In genomic region chr13:60522719-60523450, GRCm38 (mm10) we compare ENCODE assay signal across 13 mouse cellular contexts.
DNase-seq lines count a peak whose midpoint lies in the region; ATAC-seq and TF ChIP-seq lines count a peak whose summit lies in the region.
"Had no signal": no experiment of that assay in that cellular context is flagged by ENCODE, and none has a peak within 500 bp of the region (broad histone marks: within the 10 kb centered on the region; RNA-seq: fewer than 3 reads in every experiment).

No protein-coding gene starts in this region.

- no peak for TF ChIP-seq POLR2A in cerebellum, adult 2 months (IDR thresholded peaks at IDR 0.05; ENCODE audit: borderline replicate concordance, insufficient read depth, low read length)

- H3K27me3 ChIP-seq in cerebellum, adult 2 months (ENCODE audit: control insufficient read depth, insufficient read depth, low read length), result no peaks in the 10 kb centered on the region
- no peaks in the 10 kb centered on the region; the same call in 1 of the 2 replicates for H3K27me3 ChIP-seq in neural tube, embryonic 15.5 days (replicated peaks)
- H3K27me3 ChIP-seq: hindbrain, embryonic 13.5 days had no signal

- intact Hi-C loops in left cerebral cortex, adult 2 months (cut with DNase I), result loop anchor here (2.0 kb wide), 1 partner anchor 34 kb away; no protein-coding TSS in a partner anchor

- no peak overlapping the region for H3K4me3 ChIP-seq in cerebellum, adult 2 months (replicated peaks; ENCODE audit: insufficient read depth, low read depth, low read length)
- no peak overlapping the region for H3K4me3 ChIP-seq in neural tube, embryonic 15.5 days (replicated peaks)
- no peak overlapping the region for H3K4me3 ChIP-seq in left cerebral cortex, adult 2 months
- H3K4me3 ChIP-seq: hindbrain, embryonic 13.5 days; liver, embryonic 15.5 days had no signal

- peak; percentile 26 to 46 for DNase-seq in cerebellum, postnatal 10 days
- no peak for DNase-seq in cerebellum, adult 2 months
- DNase-seq in neural tube, embryonic 10.5 days (ENCODE audit: extremely low spot score, low spot score), result no peak
- DNase-seq in left cerebral cortex, adult 2 months (ENCODE audit: extremely low spot score in 1 of 2, low spot score in 2 of 2), result peak in 1 of 2 experiments; percentile 46
- no peak for DNase-seq in adrenal gland, adult 8-10 months
- no peak for DNase-seq in adrenal gland, postnatal 10 days
- DNase-seq: cerebellum, adult 8-10 months; kidney, postnatal 25 days had no signal

- H3K4me1 ChIP-seq in cerebellum, adult 2 months (ENCODE audit: control insufficient read depth, insufficient read depth, low read length), result peaks cover 3% of the 10 kb centered on the region; the same call in 1 of the 2 replicates
- H3K4me1 ChIP-seq in neural tube, embryonic 15.5 days, result no peaks in the 10 kb centered on the region
- H3K4me1 ChIP-seq: hindbrain, embryonic 13.5 days; liver, embryonic 15.5 days had no signal

- H3K9ac ChIP-seq in neural tube, embryonic 15.5 days (replicated peaks), result no peak overlapping the region
- H3K9ac ChIP-seq: hindbrain, embryonic 13.5 days; liver, embryonic 15.5 days had no signal

- H3K36me3 ChIP-seq in neural tube, embryonic 15.5 days, result no peaks in the 10 kb centered on the region
- H3K36me3 ChIP-seq: G1E; hindbrain, embryonic 13.5 days; liver, embryonic 15.5 days had no signal

- no peak for TF ChIP-seq CTCF in cerebellum, adult 2 months (IDR thresholded peaks at IDR 0.05; ENCODE audit: borderline replicate concordance, insufficient read depth, low read depth, low read length)
- no peak for TF ChIP-seq CTCF in left cerebral cortex, adult 2 months (IDR thresholded peaks at IDR 0.05)

- H3K27ac ChIP-seq in cerebellum, adult 2 months (ENCODE audit: insufficient read depth, low read length), result no peak overlapping the region
- no peak overlapping the region for H3K27ac ChIP-seq in neural tube, embryonic 15.5 days (replicated peaks)
- H3K27ac ChIP-seq in left cerebral cortex, adult 2 months, result peak overlapping the region; percentile 30
- H3K27ac ChIP-seq: hindbrain, embryonic 13.5 days; liver, embryonic 15.5 days had no signal

- 10% methylated on average over 8 of the region's 8 CpGs for WGBS in cerebellum, adult 2 months
- 57% methylated on average over 8 of the region's 8 CpGs for WGBS in neural tube, embryonic 15.5 days

- ATAC-seq in neural tube, embryonic 15.5 days (ENCODE audit: low FRiP score), result peak; percentile 45; the same call in 1 of the 2 replicates
- ATAC-seq in granulocyte monocyte progenitor cell, adult 5-6 weeks (replicated peaks; ENCODE audit: poor library complexity, severe bottlenecking), result no peak

- no peak overlapping the region for H3K4me2 ChIP-seq in neural tube, embryonic 15.5 days
- H3K4me2 ChIP-seq: hindbrain, embryonic 13.5 days; liver, embryonic 15.5 days had no signal

- H3K9me3 ChIP-seq in neural tube, embryonic 15.5 days (replicated peaks), result no peaks in the 10 kb centered on the region
- H3K9me3 ChIP-seq: hindbrain, embryonic 13.5 days; liver, embryonic 15.5 days had no signal

Comparison
In these comparisons a context has a peak if more than half of its experiments do, and no peak if none do; other contexts are left out.
1. DNase-seq: peak in cerebellum, postnatal 10 days (2 of 2); none in cerebellum, adult 2 months (0 of 2), neural tube, embryonic 10.5 days (single experiment), adrenal gland, adult 8-10 months (single experiment) and adrenal gland, postnatal 10 days (single experiment).